Mouse (Mus musculus): ENCODE results near the gene Hoxa3. TPM values are rescaled to one million over a fixed set of nuclear protein-coding genes. Genes with fewer than 3 reads are reported as not detected.
A peak's percentile ranks its signal among the peaks of the same experiment; 100 is the strongest.

Gene Hoxa3
- polyA plus RNA-seq (2012; rRNA removed): 3.5 and 3.6 TPM in 2 replicates

GRCm38 (mm10) chr6:52213119-52213986 lies at the start of gene Hoxa3, which contains the start of gene Gm28308:
TSS of gene Hoxa3 (minus strand) at chr6:52213336.
TSS of gene Gm28308 (minus strand) at chr6:52213339.
- Histone ChIP-seq H3K27me3 (ENCODE audit: control insufficient read depth, insufficient read depth, low read length) (peaks cover 22% of the 10 kb centered on the region; the same call in 1 of the 2 replicates), H3K36me3 (ENCODE audit: control insufficient read depth, insufficient read depth, low read length) (no peaks in the 10 kb centered on the region), H3K4me3 (ENCODE audit: control insufficient read depth, insufficient read depth, low read length) (peak within 1 kb of the TSS; percentile 44), H3K27ac (ENCODE audit: control insufficient read depth, insufficient read depth, low read length) (peak within 1 kb of the TSS; percentile 10; the same call in 1 of the 2 replicates), H3K4me1 (replicated peaks; ENCODE audit: control insufficient read depth, insufficient read depth, low read length) (peaks cover 27% of the 10 kb centered on the region)
- WGBS: 4% methylated on average over 38 of the region's 38 CpGs
- TF ChIP-seq POLR2A (IDR thresholded peaks at IDR 0.05; ENCODE audit: control insufficient read depth, extremely low read depth, insufficient read depth, low read length, poor library complexity) (no peak), CTCF (IDR thresholded peaks at IDR 0.05; ENCODE audit: borderline replicate concordance, control insufficient read depth, extremely low read depth, insufficient read depth, low read length, poor library complexity) (no peak)
- no peak for DNase-seq

DNA sequence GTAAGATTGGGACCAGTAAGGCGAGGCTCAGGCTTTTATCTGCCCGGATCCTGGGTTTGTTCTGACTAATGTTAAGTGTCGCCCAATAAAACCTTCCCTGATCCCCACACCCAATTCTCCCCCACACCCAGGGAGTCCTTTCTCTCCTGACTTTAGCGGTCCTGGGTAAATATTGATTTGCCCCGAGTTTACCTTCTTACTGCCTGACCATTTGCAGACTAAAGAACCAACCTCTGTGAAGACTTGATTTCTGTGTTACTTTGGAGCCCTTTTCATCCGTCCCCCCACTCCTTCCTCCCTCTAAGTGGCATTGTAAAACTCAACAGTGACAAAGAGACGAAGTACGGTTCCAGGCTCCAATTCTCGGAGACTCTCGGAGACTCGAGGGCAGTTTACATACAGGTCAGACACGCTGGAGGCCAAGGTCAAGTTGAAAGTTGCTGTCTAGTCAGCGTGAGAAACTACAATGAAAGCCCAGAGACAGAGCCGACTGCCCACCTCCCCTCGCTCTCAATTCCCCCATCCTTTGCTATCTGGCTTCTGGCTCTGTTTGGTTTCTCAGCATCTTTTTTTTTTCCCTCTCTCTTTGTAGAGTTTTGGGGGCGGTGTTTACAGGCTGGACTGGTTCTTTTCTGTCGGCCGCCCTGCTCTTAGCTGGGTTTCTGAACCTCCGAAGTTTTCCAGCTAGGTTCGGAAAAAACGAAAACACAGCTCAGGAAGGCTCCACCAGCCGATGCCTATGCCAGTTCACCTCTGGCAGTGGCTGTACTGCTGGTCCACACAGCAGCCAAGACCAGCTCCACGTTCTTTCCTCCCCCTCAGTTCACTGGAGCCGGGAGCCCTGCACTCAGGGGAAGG lies 49.6 kb upstream of the Hoxa3 start:
- H3K4me3 ChIP-seq (ENCODE audit: control insufficient read depth, insufficient read depth, low read length): no peak overlapping the region
- H3K36me3 ChIP-seq (ENCODE audit: control insufficient read depth, insufficient read depth, low read length): no peaks in the 10 kb centered on the region
- TF ChIP-seq CTCF (IDR thresholded peaks at IDR 0.05; ENCODE audit: borderline replicate concordance, control insufficient read depth, extremely low read depth, insufficient read depth, low read length, poor library complexity) (no peak), POLR2A (IDR thresholded peaks at IDR 0.05; ENCODE audit: control insufficient read depth, extremely low read depth, insufficient read depth, low read length, poor library complexity) (no peak)
- peaks cover 3% of the 10 kb centered on the region; the same call in 1 of the 2 replicates for H3K4me1 ChIP-seq (replicated peaks; ENCODE audit: control insufficient read depth, insufficient read depth, low read length)
- 9% methylated on average over 24 of the region's 24 CpGs for WGBS
- peaks cover 50% of the 10 kb centered on the region for H3K27me3 ChIP-seq (ENCODE audit: control insufficient read depth, insufficient read depth, low read length)
- no peak overlapping the region for H3K27ac ChIP-seq (ENCODE audit: control insufficient read depth, insufficient read depth, low read length)
- DNase-seq: no peak

DNA sequence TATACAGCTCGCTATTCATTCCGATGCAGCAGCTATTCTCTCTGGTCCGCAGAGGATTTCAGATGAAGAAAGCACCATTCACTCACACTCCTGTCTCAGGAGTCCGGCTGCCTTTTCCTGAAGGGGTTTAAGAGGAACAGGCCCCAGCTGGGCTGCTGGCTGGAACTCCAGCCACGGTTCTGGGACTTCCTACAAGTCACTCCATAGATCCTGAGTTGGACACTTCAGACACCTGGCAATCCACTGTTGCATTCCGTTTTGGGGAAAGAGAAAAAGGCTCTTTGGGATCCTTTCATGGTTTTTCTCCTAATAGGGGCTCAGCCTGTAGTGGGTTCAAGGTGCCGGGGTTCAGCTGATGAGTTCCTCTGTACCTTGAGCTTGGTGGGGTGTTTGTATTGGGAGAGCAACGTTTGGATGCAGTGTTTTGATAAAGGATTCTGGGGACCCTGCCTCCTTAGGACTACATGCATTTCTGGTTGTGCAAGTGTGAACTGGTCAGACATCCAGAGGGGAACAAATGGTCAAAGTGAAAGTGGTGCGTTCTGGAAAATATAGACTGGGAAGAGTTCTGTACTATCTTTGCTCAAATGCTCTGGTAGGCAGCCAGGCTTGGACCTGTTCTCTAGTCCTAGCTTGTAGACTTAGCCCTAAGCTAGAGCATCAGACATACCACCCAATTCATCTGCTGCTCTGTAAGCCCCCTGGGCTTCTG lies 48.8 kb upstream of the Hoxa3 start:
- Histone ChIP-seq H3K27ac (ENCODE audit: control insufficient read depth, insufficient read depth, low read length) (no peak overlapping the region), H3K4me3 (ENCODE audit: control insufficient read depth, insufficient read depth, low read length) (no peak overlapping the region), H3K36me3 (ENCODE audit: control insufficient read depth, insufficient read depth, low read length) (no peaks in the 10 kb centered on the region), H3K27me3 (ENCODE audit: control insufficient read depth, insufficient read depth, low read length) (peaks cover 50% of the 10 kb centered on the region), H3K4me1 (replicated peaks; ENCODE audit: control insufficient read depth, insufficient read depth, low read length) (peaks cover 3% of the 10 kb centered on the region; the same call in 1 of the 2 replicates)
- TF ChIP-seq CTCF (IDR thresholded peaks at IDR 0.05; ENCODE audit: borderline replicate concordance, control insufficient read depth, extremely low read depth, insufficient read depth, low read length, poor library complexity) (no peak), POLR2A (IDR thresholded peaks at IDR 0.05; ENCODE audit: control insufficient read depth, extremely low read depth, insufficient read depth, low read length, poor library complexity) (no peak)
- WGBS: 7% methylated on average over 9 of the region's 9 CpGs
- DNase-seq: no peak

GRCm38 (mm10) chr6:52260654-52261575 lies 47.8 kb upstream of the Hoxa3 start, which contains the start of gene Hoxa13:
TSS of gene Hoxa13 (minus strand) at chr6:52260880.
- no peak for TF ChIP-seq POLR2A (IDR thresholded peaks at IDR 0.05; ENCODE audit: control insufficient read depth, extremely low read depth, insufficient read depth, low read length, poor library complexity)
- no peak for TF ChIP-seq CTCF (IDR thresholded peaks at IDR 0.05; ENCODE audit: borderline replicate concordance, control insufficient read depth, extremely low read depth, insufficient read depth, low read length, poor library complexity)
- Histone ChIP-seq H3K4me1 (replicated peaks; ENCODE audit: control insufficient read depth, insufficient read depth, low read length) (peaks cover 3% of the 10 kb centered on the region; the same call in 1 of the 2 replicates), H3K36me3 (ENCODE audit: control insufficient read depth, insufficient read depth, low read length) (no peaks in the 10 kb centered on the region), H3K27me3 (ENCODE audit: control insufficient read depth, insufficient read depth, low read length) (peaks cover 45% of the 10 kb centered on the region), H3K27ac (ENCODE audit: control insufficient read depth, insufficient read depth, low read length) (no peak within 1 kb of the TSS), H3K4me3 (ENCODE audit: control insufficient read depth, insufficient read depth, low read length) (peak within 1 kb of the TSS; percentile 43)
- peak; percentile 60 for DNase-seq
- WGBS: 3% methylated on average over 52 of the region's 72 CpGs

DNA sequence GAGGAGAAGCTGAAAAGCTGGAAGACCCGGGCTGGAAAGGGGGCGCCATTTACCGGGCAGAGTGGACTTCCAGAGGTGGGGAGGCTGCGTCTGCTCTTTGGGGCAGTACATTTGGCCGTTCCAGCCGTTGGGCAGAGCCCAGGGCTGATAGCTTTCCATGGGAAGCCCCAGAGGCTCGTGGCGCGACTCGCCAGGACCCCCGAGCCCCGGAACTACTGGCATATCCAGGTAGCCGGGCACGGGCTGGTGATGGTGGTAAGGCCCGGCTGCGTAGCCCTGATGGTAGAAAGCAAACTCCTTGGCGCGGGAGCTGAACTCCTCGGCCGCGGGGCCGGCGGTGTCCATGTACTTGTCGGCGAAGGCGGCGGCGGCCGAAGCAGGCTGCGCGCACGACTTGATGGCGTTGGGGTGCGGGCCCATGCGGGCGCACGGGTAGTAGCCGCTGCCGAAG lies 46.7 kb upstream of the Hoxa3 start:
- 3% methylated on average over 39 of the region's 39 CpGs for WGBS

More for the DNA sequence above, 46.7 kb upstream of the Hoxa3 start:
- Histone ChIP-seq H3K4me3 (ENCODE audit: control insufficient read depth, insufficient read depth, low read length) (peak overlapping the region; percentile 19; the same call in 1 of the 2 replicates), H3K36me3 (ENCODE audit: control insufficient read depth, insufficient read depth, low read length) (no peaks in the 10 kb centered on the region), H3K4me1 (replicated peaks; ENCODE audit: control insufficient read depth, insufficient read depth, low read length) (peaks cover 3% of the 10 kb centered on the region; the same call in 1 of the 2 replicates), H3K27ac (ENCODE audit: control insufficient read depth, insufficient read depth, low read length) (no peak overlapping the region), H3K27me3 (ENCODE audit: control insufficient read depth, insufficient read depth, low read length) (peaks cover 40% of the 10 kb centered on the region)
- no peak for DNase-seq
- TF ChIP-seq CTCF (IDR thresholded peaks at IDR 0.05; ENCODE audit: borderline replicate concordance, control insufficient read depth, extremely low read depth, insufficient read depth, low read length, poor library complexity) (no peak), POLR2A (IDR thresholded peaks at IDR 0.05; ENCODE audit: control insufficient read depth, extremely low read depth, insufficient read depth, low read length, poor library complexity) (no peak)
